Mouse (Mus musculus) bone marrow, adult 2 months (tissue): Measurements from ENCODE around the gene Kars.

ENCODE experiments used
- CTCF ChIP-seq: fragments of 200-500 bp; IDR thresholded peaks from 2 replicates; pipeline ENCODE4 v1.5.1; 2011; ENCODE audit warnings: low read length, control low read depth; ENCODE audit not compliant: control insufficient read depth, insufficient read depth
- POLR2A ChIP-seq: fragments of 200-500 bp; IDR thresholded peaks from 2 replicates; pipeline ENCODE4 v1.6.1; 2011; ENCODE audit warnings: low read depth, mild to moderate bottlenecking, control low read depth, low read length, borderline replicate concordance; ENCODE audit not compliant: control insufficient read depth

- TF ChIP-seq POLR2A (no peak), CTCF (peak; percentile 85)
Observed at GRCm38 (mm10) chr8:112045896-112046295, 34.8 kb upstream of the Kars start.
